Comparison of ENCODE assay signal across 34 mouse cellular contexts in genomic region chr12:65656772-65657171, GRCm38 (mm10).
"Had no signal": no experiment of that assay in that cellular context is flagged by ENCODE, and none has a peak within 500 bp of the region (broad histone marks: within the 10 kb centered on the region; RNA-seq: fewer than 3 reads in every experiment).

No protein-coding gene starts in this region.

- H3K9me3 ChIP-seq: heart, embryonic 10.5 days; heart, embryonic 13.5 days; heart, embryonic 15.5 days; hindbrain, embryonic 10.5 days; hindbrain, embryonic 12.5 days; hindbrain, embryonic 13.5 days; hindbrain, embryonic 15.5 days; intestine, embryonic 15.5 days; kidney, embryonic 15.5 days had no signal

- H3K27me3 ChIP-seq: heart, embryonic 12.5 days; heart, embryonic 13.5 days; heart, embryonic 15.5 days; hindbrain, embryonic 12.5 days; hindbrain, embryonic 13.5 days; hindbrain, embryonic 15.5 days; intestine, embryonic 15.5 days; kidney, embryonic 15.5 days had no signal

- H3K4me1 ChIP-seq: heart, embryonic 10.5 days; heart, embryonic 12.5 days; heart, embryonic 13.5 days; heart, embryonic 15.5 days; hindbrain, embryonic 10.5 days; hindbrain, embryonic 12.5 days; hindbrain, embryonic 13.5 days; hindbrain, embryonic 15.5 days; intestine, embryonic 15.5 days; kidney, embryonic 15.5 days had no signal

- ATAC-seq: hindbrain, embryonic 16.5 days; hindbrain, postnatal 0 days; inflammation-experienced regulatory T-cells, adult 6 months; intestine, embryonic 15.5 days; intestine, embryonic 16.5 days; intestine, postnatal 0 days had no signal

- H3K36me3 ChIP-seq: heart, embryonic 10.5 days; heart, embryonic 12.5 days; heart, embryonic 13.5 days; heart, embryonic 15.5 days; hindbrain, embryonic 10.5 days; hindbrain, embryonic 12.5 days; hindbrain, embryonic 13.5 days; hindbrain, embryonic 15.5 days; intestine, embryonic 15.5 days; kidney, embryonic 15.5 days had no signal

- H3K27ac ChIP-seq: heart, embryonic 10.5 days; heart, embryonic 13.5 days; heart, embryonic 15.5 days; hindbrain, embryonic 10.5 days; hindbrain, embryonic 12.5 days; hindbrain, embryonic 13.5 days; hindbrain, embryonic 14.5 days; hindbrain, embryonic 15.5 days; hindbrain, postnatal 0 days; intestine, embryonic 15.5 days; kidney, embryonic 15.5 days; kidney, postnatal 0 days; layer of hippocampus, adult 2 months had no signal

- DNase-seq: heart, postnatal 10 days; heart, postnatal 14 days; heart, postnatal 36 days; heart, postnatal 4 days; kidney, adult 11 months; kidney, adult 18-20 months; kidney, adult 2 months; kidney, adult 8-10 months; kidney, adult 9 months; kidney, postnatal 10 days; kidney, postnatal 14 days; kidney, postnatal 25 days; kidney, postnatal 36 days; kidney, postnatal 4 days; layer of hippocampus, adult 9-11 months; layer of hippocampus, postnatal 36 days had no signal

- H3K9ac ChIP-seq: heart, embryonic 12.5 days; heart, embryonic 13.5 days; heart, embryonic 15.5 days; hindbrain, embryonic 12.5 days; hindbrain, embryonic 13.5 days; hindbrain, embryonic 14.5 days; hindbrain, embryonic 15.5 days; intestine, embryonic 15.5 days; kidney, embryonic 15.5 days had no signal

- H3K4me3 ChIP-seq: heart, embryonic 10.5 days; heart, embryonic 12.5 days; heart, embryonic 13.5 days; heart, embryonic 15.5 days; hindbrain, embryonic 10.5 days; hindbrain, embryonic 12.5 days; hindbrain, embryonic 13.5 days; hindbrain, embryonic 15.5 days; intestine, embryonic 15.5 days; kidney, embryonic 15.5 days; layer of hippocampus, adult 2 months had no signal
